Mouse (Mus musculus) neural tube, postnatal 0 days (tissue): ENCODE results near the gene Vmn1r104. TPM values are rescaled to one million over a fixed set of nuclear protein-coding genes. Genes with fewer than 3 reads are reported as not detected.

Source experiments
- polyA plus RNA-seq: library from polyadenylated mRNA; unstranded; fragments of >200 nt; fragmentation: Nextera tagmentation; extraction: Ambion mirVana; gene quantifications from 2 replicates; pipeline ENCODE4 v1.2.1, GENCODE M21; 2015

Gene Vmn1r104
- polyA plus RNA-seq, result not detected in 2 replicates

DNA sequence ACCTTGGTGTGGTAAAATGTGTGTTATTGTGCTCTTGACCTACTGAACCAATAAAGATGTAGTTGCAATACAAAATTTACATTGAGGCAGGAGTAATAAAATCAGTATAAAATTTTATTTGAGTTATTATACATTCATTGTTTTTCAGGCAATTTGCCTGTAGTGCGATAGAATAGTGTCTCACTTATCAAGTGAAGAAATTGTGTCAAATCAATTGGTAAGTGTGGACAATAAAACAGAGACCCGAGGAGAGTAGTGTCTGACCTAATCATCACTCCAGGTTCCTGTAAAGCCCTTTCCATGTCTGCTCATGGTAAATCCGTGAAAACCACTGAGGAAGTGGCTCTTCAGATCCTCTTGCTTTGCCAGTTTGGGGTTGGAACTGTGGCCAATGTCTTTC, at the start of gene Vmn1r104:
Gene Vmn1r104, plus strand, starts transcription at position 301 of the 400 bp plus-strand sequence.

DNA sequence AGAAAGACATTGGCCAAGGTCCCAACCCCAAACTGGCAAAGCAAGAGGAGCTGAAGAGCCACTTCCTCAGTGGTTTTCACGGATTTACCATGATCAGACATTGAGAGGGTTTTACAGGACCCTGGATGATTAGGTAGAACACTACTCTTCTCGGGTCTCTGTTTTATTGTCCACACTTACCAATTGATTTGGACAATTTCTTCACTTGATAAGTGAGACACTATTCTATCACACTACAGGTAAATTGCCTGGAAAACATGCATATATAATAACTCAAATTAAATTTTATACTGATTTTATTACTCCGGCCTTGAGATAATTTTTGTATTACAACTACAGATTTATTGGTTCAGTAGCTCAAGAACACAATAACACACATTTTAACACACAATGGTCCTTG, 23.2 kb upstream of the Vmn1r104 start, which contains the start of gene Vmn1r103:
Gene Vmn1r103, minus strand, starts transcription at position 101 of the 400 bp plus-strand sequence.

DNA sequence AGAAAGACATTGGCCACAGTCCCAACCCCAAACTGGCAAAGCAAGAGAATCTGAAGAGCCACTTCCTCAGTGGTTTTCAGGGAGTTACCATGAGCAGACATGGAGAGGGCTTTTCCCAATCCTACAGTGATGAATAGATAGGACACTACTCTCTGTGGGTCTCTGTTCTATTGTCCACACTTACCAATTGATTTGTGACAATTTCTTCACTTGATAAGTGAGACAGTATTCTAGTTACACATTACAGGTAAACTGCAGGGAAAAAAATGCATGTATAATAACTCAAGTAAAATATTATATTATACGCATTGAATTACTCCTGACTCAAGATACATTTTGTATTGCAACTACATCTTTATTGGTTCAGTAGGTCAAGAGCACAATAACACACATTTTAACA, 12.0 kb downstream of the Vmn1r104 start, which contains the start of gene Gm5726:
Gene Gm5726, minus strand, starts transcription at position 101 of the 400 bp plus-strand sequence.

DNA sequence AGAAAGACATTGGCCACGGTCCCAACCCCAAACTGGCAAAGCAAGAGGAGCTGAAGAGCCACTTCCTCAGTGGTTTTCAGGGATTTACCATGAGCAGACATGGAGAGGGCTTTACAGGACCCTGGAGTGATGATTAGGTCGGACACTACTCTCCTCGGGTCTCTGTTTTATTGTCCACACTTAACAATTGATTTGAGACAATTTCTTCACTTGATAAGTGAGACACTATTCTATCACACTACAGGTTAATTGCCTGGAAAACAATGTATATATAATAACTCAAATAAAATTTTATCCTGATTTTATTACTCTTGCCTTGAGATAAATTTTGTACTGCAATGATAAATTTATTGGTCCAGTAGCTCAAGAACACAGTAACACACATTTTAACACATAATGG, 42.5 kb downstream of the Vmn1r104 start, which contains the start of gene Gm4141:
Gene Gm4141, minus strand, starts transcription at position 101 of the 400 bp plus-strand sequence.

Other genes starting within 250 kb of the Vmn1r104 start
- not detected in 2 replicates for gene Gm4133, start 199.8 kb upstream of the Vmn1r104 start, polyA plus RNA-seq
- gene Gm5728, start 158.4 kb upstream of the Vmn1r104 start, polyA plus RNA-seq, result not detected in 2 replicates
- not detected in 2 replicates for gene Vmn1r100, start 115.9 kb upstream of the Vmn1r104 start, polyA plus RNA-seq
- not detected in 2 replicates for gene Vmn1r101, start 91.2 kb upstream of the Vmn1r104 start, polyA plus RNA-seq
- not detected in 2 replicates for gene Gm10670, start 58.9 kb upstream of the Vmn1r104 start, polyA plus RNA-seq
- gene Vmn1r103, start 23.3 kb upstream of the Vmn1r104 start, polyA plus RNA-seq, result not detected in 2 replicates
- gene Gm5726, start 11.9 kb downstream of the Vmn1r104 start, polyA plus RNA-seq, result not detected in 2 replicates
- not detected in 2 replicates for gene Gm4141, start 42.4 kb downstream of the Vmn1r104 start, polyA plus RNA-seq
- not detected in 2 replicates for gene Gm4513, start 65.2 kb downstream of the Vmn1r104 start, polyA plus RNA-seq
- not detected in 2 replicates for gene Vmn1r107, start 135.1 kb downstream of the Vmn1r104 start, polyA plus RNA-seq
- not detected in 2 replicates for gene Vmn1r111, start 169.4 kb downstream of the Vmn1r104 start, polyA plus RNA-seq
- gene Gm10668, start 196.8 kb downstream of the Vmn1r104 start, polyA plus RNA-seq, result not detected in 2 replicates
- not detected in 2 replicates for gene Vmn1r112, start 237.3 kb downstream of the Vmn1r104 start, polyA plus RNA-seq